Mouse (Mus musculus) spleen, embryonic (tissue): Measurements from ENCODE around the gene Npy.

ENCODE experiments used
- CTCF ChIA-PET: fragments of 350-600 bp; sonication (Branson Sonifier 250); formaldehyde crosslinking; loops from one replicate; lab custom pipeline; 2022; lab: Charles Lee

The Npy gene

DNA sequence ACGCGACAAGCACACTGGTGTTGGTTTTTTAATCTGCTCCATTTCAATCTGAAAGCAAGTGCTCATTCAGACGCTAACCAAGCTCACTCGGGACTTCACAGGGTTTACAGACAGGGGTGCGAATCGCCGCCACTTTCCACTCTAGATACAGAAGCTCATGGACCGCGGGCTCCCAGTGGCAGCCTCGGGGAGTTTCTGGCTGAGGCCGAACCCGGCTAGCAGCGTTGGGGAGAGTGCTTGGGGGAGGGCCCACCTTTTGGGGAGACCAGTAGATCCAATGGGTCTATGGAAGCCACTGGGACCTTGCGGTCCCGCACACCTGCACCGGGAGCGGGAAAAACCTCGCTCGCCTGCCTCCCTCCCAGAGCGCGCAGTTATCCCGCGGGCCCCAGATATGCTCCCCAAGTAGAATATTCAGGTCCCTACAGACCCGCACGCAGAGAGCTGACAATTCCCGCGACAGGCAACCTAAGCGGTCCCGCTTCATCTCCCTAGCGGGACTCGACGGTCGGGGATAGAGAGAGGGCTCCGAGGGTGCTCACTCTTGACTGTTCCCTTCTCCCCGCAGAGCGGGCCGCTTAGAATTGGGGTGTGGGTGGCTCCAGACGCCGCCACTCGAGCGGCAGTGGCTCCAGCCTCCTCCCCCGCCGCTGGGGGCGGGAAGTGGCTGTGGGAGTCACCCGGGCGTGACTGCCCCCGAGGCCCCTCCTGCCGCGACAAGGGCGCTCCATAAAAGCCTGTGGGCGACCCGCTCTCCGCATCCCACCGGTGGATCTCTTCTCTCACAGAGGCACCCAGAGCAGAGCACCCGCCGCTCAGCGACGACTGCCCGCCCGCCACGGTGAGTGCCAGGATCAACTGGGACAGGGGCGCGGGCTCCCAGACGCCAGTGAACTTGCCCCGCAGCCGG is at the start of gene Npy:
TSS of gene Npy (plus strand) at position 750 of the 910 bp plus-strand sequence.
- CTCF ChIA-PET, result no interaction called here

DNA sequence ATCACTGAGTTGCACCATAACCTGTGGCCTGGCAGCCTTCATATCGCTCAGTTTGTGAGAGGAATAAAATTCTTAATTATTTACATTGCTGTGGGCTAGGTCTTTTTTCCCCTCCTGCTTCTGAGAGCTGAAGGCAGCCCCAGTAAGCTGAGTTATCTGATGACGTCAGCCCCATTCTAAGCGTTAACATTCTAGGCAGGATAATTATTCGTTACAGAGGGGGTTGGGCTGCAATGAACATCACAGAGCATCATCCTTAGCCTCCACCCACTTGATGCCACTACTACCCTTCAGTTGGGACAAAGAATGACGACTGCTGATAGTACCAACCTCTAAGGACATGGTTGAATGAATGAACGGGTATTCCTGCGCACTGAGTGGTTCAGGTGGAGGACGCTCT is 47.5 kb upstream of the Npy start:
- CTCF ChIA-PET, result no interaction called here

DNA sequence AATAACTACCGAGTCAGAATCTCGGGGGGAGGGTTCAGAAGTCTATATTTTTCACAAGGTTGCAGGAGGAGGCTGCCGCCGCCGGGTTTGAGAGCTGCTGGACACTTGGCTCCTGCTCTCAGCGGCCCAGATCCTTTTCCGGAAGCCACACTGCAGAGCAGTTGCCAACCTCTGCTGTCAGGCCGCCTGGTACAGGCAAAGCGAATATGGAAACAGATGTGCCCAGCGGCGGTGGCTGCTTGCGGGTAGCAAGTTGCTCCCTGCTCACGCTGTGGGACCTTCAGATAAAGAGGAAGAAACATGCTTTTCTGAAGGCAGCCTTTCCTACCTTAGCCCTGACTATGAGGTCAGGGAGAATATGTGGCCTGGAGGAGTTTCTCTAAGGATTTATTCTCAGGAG is 44.4 kb upstream of the Npy start:
- CTCF ChIA-PET, result no interaction called here

- CTCF ChIA-PET, result no interaction called here
Measured at GRCm38 (mm10) chr6:49778729-49779128, 43.8 kb upstream of the Npy start.

DNA sequence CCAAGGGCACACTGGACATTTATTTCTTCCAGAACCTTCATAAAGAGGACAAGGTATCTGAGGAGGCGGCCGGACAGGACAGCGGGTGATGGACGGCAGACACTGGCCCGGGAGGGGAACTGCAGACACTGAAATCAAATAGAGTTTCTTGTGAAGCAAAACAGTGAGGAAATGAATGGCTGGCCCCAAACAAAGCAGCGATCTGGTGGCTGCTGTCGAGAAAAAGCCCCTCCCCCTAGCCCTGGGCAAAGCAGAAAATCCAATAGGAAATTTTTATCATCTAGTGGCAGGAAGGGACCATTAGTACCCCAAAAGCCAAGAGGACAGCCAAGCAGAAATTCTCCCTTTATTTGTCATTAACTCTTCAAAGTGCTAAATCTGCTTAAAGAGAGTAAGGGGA is 42.9 kb upstream of the Npy start:
- CTCF ChIA-PET, result no interaction called here

GRCm38 (mm10) chr6:49780846-49781400 is 41.6 kb upstream of the Npy start:
- CTCF ChIA-PET, result no interaction called here

- CTCF ChIA-PET, result no interaction called here
Measured at GRCm38 (mm10) chr6:49781852-49782251, 40.7 kb upstream of the Npy start.

DNA sequence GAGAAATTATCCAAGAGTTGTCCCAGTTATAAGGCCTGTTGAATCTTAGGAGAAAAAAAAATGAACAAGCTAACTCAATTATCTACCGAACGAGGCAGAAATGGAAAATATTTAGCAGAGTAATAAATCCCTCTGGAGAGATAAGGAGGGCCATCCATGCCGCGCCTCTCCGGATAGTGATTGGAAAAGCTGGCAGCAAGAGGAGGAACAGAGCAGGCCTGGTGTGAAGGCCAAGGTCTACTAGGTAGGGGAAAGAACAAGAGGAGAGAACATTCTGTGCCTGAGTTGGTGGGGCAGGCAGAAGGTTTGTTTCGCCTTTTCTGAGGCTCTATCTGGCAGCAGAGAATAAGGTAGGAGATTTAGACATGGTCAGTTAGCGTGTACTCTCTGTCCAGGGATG is 39.8 kb upstream of the Npy start:
- CTCF ChIA-PET, result no interaction called here

DNA sequence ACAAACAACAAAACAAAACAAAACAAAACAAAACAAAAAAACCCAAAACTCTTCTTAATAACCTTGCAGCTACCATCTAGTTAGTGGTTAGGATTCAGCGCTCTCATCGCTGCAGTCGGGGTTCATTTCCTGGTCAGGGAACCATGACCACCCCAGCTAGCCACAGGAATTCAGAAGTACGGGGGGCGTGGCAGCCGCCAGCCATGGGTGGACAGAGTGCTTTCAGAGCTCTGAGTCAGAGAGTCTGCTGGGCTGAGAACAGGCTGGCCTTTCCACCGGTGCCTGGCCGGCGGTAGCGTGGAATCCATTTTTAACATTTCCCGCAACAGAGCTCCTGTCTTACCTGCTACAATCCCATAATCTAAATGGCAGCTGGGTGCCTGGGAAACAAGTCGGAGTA is 30.0 kb upstream of the Npy start:
- CTCF ChIA-PET, result no interaction called here

DNA sequence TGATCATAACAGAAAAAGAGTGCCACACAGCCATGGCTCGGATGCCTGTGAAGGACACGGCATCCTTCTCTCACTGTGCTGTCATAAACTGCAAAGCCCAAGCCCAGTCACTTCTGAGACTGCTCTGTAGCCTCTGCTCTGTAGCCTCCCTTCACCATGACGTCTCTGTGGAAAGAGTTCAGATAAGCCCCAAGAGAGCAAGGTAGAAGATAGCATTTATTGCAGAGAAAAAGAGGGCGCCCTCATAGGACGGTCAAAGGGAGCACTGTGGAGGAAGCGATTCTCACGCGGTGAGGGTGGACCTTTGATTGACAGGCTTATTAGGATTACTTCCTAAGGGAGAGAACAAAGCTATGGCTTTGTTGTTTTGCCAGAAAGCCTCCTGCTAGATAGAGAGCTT is 18.4 kb upstream of the Npy start:
- CTCF ChIA-PET, result no interaction called here

DNA sequence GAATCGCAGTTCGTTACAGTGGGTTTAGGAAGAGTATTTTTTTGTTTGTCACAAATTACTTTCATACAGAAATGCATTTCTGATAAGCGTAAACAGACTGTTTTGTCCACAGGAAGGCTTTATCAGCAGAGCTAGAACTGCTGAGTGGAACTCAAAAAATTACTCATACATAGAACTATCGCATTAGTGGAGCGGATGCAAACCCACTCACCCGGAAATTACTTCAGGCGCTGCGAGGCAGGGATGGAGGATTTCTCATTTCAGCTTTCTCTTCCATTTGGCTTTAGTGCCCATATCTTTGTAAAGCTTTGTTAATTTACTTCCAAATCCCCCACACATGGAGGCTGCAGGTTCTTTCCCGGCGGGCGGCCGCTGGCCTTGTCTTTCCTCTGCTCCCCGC is 14.4 kb upstream of the Npy start:
- CTCF ChIA-PET, result no interaction called here

DNA sequence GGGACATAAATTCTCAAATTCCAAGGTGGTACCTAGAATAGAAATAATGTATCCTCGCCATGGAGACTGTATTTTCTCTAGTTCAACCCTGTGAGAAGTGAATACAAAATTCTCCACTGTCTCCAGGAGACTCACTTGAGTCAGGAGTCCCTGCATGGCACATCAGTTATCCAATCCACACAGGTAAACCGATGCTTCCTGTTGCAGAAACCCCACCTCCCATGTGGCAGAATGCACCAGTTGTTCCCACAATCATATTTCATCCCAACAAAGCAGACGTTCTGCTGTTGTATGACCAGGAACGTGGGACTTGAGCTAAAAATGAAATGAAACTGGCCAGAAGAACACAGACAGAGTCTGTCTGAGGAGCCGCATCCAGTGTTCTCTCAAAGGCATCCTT is 5.3 kb upstream of the Npy start:
- CTCF ChIA-PET, result no interaction called here

DNA sequence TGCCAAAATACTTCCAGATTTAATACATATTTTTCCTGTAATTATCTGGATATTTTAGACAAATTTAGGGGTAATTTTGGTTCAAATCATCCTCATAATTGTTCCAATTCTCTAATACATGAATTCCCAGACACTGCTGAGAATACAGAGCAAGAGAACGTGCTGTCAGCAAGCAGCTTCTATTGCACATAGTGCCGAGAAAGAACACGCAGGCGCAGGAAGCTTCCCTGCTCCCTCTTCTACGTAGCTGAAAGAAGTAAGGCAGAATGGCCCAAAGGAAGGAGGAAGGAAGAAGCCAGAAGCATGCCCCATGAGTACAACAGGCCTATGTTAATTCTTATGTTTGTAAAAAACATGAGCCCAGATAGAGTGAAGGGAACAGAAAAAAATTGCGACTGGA is 4.9 kb upstream of the Npy start:
- CTCF ChIA-PET, result no interaction called here

GRCm38 (mm10) chr6:49822871-49823230 is 341 bp downstream of the Npy start:
- CTCF ChIA-PET, result no interaction called here

GRCm38 (mm10) chr6:49823371-49823770 is 861 bp downstream of the Npy start:
- CTCF ChIA-PET, result no interaction called here

GRCm38 (mm10) chr6:49823821-49824220 is 1.3 kb downstream of the Npy start:
- CTCF ChIA-PET, result no interaction called here

GRCm38 (mm10) chr6:49831579-49831978 is 9.1 kb downstream of the Npy start:
- CTCF ChIA-PET, result no interaction called here

DNA sequence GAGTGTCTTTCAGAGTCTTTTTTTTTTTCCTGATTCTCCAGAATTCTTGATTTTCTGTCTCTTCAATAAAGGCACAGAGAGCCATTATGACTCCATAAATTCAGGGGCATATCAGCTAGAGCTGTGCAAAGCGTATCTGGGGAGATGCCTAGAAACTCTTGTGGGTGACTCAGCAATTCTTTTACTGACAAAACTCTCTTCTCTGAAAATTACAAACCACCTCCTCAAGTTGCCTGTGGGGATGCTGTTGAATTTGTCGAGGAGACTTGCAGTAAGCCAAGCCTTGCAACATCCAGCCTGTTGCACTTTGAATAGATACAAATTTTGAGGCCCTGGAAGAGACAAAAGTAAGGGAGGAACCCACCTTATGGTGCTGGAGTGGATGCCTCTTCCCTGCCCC is 34.3 kb downstream of the Npy start:
- CTCF ChIA-PET, result no interaction called here

GRCm38 (mm10) chr6:49867571-49867970 is 45.1 kb downstream of the Npy start:
- CTCF ChIA-PET, result no interaction called here

DNA sequence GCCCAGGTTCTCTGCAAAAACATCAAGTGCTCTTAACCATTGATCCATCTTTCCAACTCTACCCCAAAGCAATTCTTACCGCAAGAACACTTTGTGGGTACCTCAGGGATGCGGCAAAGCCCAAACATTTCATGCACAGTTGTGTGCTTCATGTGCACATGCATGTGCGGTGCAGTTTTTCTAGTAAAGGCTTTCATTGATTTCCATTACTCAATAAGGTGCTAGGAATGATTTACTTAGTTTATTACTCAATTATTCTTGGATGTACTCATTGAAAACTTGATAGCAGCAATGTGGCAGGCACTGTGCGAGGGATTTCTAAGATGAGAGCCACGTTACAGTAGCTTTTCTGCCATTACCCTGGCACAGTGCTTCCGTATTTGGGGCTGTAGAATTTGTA is 48.6 kb downstream of the Npy start:
- CTCF ChIA-PET, result no interaction called here

- CTCF ChIA-PET, result interaction anchor here (0.7 kb wide), 1 partner anchor 306 kb away, joined by 3 read pairs; no protein-coding TSS in a partner anchor
Measured at GRCm38 (mm10) chr6:49873556-49873955, 51.0 kb downstream of the Npy start.

DNA sequence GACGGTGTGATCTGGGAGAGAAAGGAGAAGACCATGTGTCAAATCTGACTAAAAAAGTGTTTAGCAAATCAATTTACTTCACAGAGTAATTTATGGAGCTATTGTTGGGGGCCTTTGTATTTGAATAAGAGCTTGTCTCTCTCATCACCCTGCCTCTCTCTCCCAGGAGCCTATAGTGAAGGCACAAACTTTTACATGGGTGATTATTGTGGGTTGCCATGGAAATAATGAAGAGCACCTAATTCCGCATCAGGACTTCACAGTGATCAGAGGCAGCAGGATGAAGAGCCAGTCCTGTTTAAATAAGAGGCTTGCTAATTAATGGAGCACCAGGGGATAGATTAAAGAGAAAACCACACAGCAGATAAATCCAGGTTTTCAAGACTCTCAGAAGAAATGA is 52.6 kb downstream of the Npy start:
- CTCF ChIA-PET, result no interaction called here

DNA sequence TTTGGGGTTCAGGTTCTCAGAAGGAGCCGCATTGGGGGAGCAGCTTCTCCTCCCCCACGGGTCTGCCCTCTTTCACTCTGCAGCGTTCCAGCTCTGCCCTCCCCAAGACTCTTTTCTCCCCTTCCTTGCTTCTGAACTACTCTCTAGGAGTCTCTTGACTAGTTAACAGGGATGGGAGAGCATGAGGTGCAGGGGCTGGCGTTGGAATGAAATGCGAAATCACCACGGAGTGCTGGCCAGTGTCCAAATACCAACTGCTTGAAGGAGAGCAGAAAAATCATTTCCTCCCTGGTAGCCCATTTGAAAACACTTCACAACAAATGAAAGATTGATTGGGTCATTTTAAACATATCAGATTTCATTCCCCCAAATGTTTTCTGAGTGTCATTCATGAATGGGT is 53.3 kb downstream of the Npy start:
- CTCF ChIA-PET, result no interaction called here
